Mouse (Mus musculus): ENCODE results near the gene Gm47841.

Gene Gm47841

DNA sequence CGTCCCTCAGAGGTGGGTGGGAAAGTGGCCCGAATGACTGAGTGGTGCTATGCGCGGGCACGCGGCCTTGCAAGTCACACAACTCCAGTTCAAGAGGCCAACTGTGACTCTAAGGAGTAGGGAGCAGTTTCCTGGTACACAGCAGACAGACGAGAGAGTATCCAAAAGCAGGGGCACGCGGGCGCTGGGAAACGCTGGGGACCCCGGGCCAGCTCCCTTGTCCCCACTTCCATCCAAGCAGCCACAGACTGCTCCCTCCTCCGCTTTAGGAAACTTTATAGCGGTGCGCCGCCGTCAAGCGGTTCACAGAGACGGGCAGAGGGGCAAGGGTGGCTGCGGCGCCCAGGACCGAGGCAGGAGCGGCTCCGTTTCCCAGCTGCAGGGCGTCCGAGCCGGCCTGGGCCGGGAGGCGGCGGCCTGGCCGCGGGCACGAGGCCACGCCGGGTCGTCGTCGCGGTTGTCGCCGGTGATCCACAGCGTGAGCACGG is 1.1 kb downstream of the Gm47841 start:
- DNase-seq (ENCODE audit: low read depth, low spot score): no peak

DNA sequence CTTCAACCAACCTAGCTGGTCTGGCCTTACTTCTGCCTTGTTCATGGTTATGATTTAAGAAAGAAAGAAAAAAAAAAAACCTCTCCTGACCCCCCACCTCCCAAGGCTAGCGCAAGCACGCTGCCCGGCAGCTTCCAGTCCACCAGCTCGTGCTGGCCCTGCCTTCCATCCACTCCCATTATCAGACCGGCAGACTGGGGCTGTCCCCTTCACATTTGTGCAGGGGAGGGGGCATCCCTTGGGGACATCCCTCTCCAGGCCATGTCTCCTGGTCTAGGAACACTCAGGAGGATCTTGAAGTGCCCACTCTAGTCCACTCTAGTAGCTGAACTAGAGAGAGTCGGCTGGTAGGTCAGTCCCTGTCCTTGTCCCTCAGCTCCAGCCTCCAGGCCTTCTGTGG is 2.7 kb downstream of the Gm47841 start:
- DNase-seq (ENCODE audit: low read depth, low spot score): no peak

DNA sequence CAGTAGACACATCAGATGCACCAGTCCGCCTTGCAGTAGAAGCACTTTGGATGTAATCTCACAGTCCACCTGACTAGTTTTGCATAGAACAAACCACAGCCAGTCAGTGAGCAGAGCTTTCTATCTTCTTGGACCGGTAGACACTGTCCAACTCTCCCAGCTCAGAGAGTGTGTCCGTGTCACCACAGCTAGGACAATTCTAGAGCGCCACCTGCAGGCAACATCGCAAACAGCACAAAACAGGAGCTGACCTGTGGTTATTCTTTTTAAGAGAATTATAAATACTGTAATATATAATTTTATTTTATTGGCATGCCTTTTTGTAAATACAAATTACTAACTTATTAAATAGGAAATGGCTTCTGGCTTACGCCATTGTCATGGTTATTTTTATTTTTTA is 4.6 kb downstream of the Gm47841 start:
- peak; percentile 24 for DNase-seq (ENCODE audit: low read depth, low spot score)

DNA sequence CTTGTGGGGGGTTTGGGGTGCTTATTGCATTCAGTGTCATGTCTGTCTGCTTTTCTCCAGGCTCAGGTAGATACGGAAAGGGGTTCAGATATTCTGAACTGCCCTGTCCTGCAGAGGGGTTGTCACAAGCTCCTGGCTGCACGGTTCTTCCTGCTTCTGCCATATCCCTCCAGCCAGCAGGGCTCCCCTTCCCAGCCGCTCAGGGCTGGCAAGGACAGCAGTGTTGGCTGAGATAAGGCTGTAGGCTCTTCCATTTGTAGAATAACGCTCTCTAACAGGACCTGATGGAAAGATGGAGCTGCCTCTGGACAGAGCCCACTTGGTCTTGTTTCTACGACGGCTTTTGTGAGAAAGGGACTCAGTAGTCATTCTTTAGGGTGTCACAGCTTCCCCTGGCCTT is 5.2 kb downstream of the Gm47841 start:
- DNase-seq (ENCODE audit: low read depth, low spot score): no peak

DNA sequence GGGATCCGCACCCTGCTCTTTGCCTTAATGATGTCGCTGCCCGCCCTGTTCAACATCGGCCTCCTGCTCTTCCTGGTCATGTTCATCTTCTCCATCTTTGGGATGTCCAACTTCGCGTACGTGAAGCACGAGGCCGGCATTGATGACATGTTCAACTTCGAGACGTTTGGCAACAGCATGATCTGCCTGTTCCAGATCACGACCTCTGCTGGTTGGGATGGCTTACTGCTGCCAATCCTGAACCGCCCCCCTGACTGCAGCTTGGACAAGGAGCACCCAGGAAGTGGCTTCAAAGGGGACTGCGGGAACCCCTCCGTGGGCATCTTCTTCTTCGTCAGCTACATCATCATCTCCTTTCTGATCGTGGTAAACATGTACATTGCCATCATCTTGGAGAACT is 7.5 kb downstream of the Gm47841 start:
- no peak for DNase-seq (ENCODE audit: low read depth, low spot score)

DNA sequence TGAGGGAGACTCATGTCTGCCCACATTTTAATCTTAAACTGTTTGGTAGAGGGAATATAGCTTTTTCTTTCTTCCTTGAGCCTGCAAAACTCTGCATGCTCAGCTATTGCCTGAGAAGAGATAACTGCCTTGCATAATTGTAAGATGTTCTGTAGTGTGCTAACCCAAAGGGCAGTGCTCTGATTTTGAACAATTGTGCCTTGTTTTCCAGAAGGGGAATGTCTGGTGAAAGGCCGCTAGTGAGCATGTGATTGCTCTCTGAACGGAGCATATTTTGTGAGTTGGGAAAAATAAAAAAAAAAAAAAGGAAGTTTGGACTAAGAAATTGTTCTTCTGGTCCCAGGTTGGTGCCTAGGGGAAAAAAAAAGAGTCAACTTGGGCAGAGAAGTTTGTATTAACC is 18.2 kb downstream of the Gm47841 start:
- no peak for DNase-seq (ENCODE audit: low read depth, low spot score)

DNA sequence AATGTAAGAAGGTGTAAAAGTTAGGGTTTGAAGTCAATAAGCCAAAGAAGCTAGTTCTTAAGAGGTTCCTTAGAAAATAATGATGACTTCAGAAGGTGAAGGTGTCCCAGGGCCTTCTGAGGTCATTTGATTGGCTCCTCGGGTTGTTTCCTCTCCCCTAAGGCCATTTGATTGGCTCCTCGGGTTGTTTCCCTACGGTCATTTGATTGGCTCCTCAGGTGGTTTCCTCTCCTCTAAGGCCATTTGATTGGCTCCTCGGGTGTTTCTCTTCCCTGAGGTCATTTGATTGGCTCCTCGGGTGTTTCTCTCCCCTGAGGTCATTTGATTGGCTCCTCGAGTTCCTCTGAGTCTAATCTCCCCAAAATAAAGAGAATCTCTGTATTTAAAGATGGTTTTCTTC is 35.8 kb downstream of the Gm47841 start:
- no peak for DNase-seq (ENCODE audit: low read depth, low spot score)

DNA sequence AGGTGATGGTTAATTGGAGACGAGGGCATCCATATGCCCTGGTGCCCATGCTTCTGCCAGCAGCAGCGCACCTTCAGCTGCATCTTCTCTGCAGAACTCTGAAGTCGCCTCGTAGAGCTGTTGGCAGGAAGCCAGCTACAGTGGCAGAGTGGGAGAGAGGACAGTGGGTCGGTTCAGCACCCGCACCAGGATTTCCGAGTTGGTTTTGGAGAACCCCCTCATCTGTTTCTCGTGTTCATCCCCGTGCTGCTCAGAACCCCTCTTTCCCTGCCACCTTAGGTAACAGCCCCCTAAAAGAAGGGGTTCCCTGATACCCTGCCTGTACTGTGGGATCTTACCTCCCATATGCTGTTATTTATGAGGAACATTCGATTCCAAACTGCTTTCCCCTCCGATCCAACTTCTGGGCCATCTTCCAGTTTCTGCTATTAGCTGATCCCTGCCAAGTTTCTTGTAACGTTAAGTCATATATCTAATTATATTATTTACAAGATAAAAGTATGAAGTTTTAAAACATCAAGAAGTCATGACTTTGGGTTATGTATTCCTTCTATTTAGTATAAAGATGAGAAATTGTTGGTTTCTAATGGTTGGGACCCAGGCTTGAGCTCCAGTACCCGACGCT is 38.7 kb downstream of the Gm47841 start:
- DNase-seq (ENCODE audit: low read depth, low spot score): no peak

DNA sequence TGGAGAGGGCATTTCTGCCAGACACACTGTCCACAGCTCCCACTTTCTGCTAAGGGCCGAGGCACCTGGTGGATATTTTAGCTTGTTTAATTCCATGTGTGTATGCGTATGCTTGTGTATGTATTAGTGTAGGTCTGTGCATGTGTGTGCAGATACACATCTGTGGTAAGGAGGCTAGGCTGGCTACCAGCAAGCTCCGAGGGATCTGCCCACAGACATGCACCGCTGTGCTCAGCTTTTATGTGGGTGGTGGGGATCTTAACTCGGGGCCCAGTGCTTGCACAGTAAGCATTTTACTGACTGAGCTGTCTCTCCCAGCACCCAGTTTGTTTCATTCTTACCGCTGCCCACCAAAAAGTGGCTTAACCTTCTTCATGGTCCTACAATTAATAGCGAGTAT is 40.0 kb downstream of the Gm47841 start:
- peak; percentile 47 for DNase-seq (ENCODE audit: low read depth, low spot score)

DNA sequence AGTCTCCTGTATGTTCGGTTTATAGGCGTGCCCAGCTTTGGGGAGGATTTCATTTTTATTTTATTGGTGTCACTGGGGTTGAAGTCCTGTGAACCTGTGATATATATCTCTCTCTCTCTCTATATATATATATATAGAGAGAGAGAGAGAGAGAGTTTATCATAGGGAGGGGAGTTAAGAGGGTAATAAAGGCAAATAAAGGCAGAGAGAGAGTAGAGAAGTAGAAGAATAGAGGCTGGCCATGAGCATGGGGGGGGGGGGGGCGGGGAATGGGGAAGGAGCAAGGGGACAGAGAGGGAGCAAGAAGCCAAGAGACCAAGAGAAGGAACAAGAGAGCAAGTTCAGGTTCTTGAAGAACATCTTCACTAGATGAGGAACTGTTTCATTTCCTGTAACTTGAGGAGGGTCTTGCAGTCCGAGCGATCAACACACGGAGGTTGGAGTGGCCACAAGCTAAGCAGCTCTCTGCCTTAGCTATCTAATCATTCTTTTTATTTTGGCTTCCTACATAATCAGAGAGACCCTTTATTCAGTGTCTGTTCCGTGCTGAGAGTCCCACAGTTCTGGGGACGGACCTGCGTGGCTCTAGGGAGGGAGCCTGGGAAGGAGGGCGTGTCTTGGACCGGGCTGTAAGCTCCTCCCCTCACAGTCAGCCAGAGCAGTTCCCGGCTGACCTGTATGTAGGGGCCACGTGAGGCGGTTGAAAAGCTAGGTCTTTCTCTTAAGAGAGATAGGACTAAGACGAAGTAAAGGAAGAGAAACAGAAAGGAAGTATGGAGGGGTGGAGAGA is 40.8 kb downstream of the Gm47841 start:
- DNase-seq (ENCODE audit: low read depth, low spot score): no peak

DNA sequence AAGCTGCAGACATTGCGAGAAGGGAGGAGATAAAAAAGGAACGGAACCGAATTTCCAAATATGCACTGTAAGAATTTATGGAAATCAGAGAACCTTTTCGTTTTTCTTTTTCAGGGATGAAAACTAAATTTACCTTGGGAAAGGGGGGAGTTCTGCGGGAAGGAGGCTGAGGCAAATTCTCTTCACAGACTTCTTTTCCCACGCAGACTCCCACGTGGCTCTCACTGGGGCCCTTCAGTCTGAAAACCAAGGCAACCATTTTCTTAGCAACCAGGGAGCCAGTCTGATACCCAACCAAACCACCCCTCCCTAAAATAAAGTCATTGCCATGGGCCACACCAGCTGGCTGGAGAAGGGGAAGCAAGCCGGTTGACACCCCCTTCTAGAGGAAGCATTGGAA is 41.5 kb downstream of the Gm47841 start:
- DNase-seq (ENCODE audit: low read depth, low spot score): peak; percentile 91

DNA sequence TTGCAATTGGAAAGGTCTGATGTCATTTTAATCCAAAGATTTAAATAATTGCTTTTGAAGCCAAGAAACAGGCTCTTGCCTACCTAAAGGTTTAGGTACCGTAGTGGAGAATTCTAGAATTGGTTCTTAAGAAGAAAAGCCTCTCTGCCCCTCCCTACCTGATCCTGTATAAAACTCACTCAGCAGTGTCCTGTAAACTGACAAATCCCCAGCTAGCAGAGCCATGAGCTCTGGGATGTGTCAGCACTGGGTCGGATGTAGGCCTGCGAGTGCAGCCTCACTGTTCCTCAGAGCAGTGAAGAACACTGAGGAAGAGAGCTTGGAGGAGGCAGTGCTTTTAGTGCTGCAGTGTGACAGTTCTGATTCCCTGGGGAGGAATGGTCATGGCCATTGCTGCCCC is 42.7 kb downstream of the Gm47841 start:
- DNase-seq (ENCODE audit: low read depth, low spot score): no peak

DNA sequence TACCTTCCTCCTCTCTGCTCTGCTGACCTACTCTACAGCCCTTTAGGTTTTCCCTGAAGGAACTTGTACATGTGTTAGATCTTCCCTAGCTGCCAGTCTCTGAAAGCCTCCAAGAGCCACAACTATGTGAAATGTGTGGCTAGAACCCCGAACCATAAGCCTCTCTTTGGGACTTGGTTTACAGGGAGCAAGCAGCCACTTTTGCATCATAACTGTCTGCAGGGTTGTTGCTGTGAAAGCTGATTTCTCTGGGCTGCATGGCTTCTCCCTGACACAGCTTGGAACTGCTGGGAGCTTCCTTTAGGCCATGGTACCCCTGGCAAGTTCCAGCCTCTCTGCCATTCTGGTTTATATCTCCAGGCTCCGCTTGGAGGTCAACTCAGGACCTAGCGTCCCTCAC is 44.7 kb downstream of the Gm47841 start:
- no peak for DNase-seq (ENCODE audit: low read depth, low spot score)

DNA sequence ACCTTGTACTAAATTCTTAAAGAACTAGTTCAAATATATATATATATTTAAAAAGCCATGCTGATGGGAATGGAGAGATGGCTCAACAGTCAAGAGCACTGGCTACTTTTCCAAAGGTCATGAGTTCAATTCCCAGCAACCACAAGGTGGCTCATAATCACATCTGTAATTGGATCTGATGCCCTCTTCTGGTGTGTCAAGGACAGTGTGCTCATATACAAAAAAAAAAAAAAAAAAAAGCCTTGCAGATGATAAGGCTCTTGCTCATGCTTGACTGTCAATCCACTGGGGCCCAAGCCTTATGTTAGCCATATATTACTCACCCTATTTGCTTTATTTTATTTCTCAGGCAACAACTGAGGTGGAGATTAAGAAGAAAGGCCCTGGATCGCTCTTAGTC is 45.5 kb downstream of the Gm47841 start:
- no peak for DNase-seq (ENCODE audit: low read depth, low spot score)

DNA sequence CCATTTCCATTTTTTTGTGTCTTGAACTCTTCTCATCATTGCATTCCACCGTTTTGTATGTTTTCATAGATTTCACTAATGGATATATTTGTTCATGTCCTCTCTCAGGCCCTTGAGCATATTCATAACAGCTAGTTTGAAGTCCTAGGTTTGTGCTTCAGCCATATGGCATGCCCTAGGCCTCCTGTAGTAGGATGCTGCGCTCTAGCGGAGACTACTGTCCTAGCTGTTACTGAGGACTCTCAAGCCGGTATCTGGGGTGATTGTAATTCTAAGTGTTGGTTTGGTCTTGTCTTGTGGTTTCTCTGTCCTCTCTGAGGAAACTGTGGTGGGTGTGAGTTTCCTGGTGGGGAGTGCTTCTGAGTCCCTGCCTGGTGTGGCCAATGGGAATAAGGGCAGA is 50.1 kb downstream of the Gm47841 start:
- no peak for DNase-seq (ENCODE audit: low read depth, low spot score)

All from telencephalon, adult 2 months (tissue).